Mouse (Mus musculus) megakaryocyte, embryonic 14.5 days (primary cell): ENCODE data around the gene Pygb. TPM values are rescaled to one million over a fixed set of nuclear protein-coding genes. Genes with fewer than 3 reads are reported as not detected.

Experiments used
- H3K27me3 ChIP-seq: replicated peaks from 2 replicates; pipeline ENCODE3; 2012; ENCODE audit warnings: inconsistent platforms
- H3K36me3 ChIP-seq: replicated peaks from 2 replicates; pipeline ENCODE3; 2012; ENCODE audit warnings: low read length, inconsistent platforms, mixed read lengths
- H3K4me1 ChIP-seq: 2 replicates; pipeline ENCODE4 v1.6.1; 2012; ENCODE audit warnings: inconsistent platforms
- H3K4me3 ChIP-seq: replicated peaks from 2 replicates; pipeline ENCODE3; 2012; ENCODE audit warnings: moderate library complexity, mild to moderate bottlenecking, inconsistent platforms
- H3K9me3 ChIP-seq: 2 replicates; pipeline ENCODE4 v1.6.1; 2012; ENCODE audit warnings: inconsistent platforms
- FLI1 ChIP-seq: IDR thresholded peaks from 2 replicates; pipeline ENCODE4 v1.6.1; 2012; ENCODE audit warnings: low read length, inconsistent platforms, mixed read lengths
- GATA1 ChIP-seq: IDR thresholded peaks from 3 replicates; pipeline ENCODE4 v1.6.1; 2012; ENCODE audit warnings: mixed read lengths, low read length, inconsistent platforms, borderline replicate concordance
- polyA plus RNA-seq: library from polyadenylated mRNA; stranded (reverse); fragments of >175 nt; gene quantifications from 2 replicates; pipeline ENCODE4 v1.2.3, GENCODE M21; 2012; ENCODE audit warnings: low replicate concordance; ENCODE audit not compliant: insufficient read depth

The Pygb gene
- polyA plus RNA-seq, 1 experiment = 43.3 TPM

GRCm38 (mm10) chr2:150859709-150860470 lies 73.4 kb downstream of the Pygb start:
- H3K9me3 ChIP-seq = no peaks in the 10 kb centered on the region
- H3K4me1 ChIP-seq = peaks cover 42% of the 10 kb centered on the region
- TF ChIP-seq GATA1 = no peak
- no peak for TF ChIP-seq FLI1
- H3K27me3 ChIP-seq = no peaks in the 10 kb centered on the region
- H3K36me3 ChIP-seq = peaks cover 36% of the 10 kb centered on the region
- no peak overlapping the region for H3K4me3 ChIP-seq

GRCm38 (mm10) chr2:150861128-150861527 lies 74.6 kb downstream of the Pygb start:
- Histone ChIP-seq H3K36me3 (peaks cover 24% of the 10 kb centered on the region), H3K4me3 (no peak overlapping the region), H3K4me1 (peaks cover 42% of the 10 kb centered on the region), H3K9me3 (no peaks in the 10 kb centered on the region), H3K27me3 (no peaks in the 10 kb centered on the region)
- TF ChIP-seq FLI1 (no peak), GATA1 (no peak)

GRCm38 (mm10) chr2:150867021-150867420 lies 80.5 kb downstream of the Pygb start:
- H3K4me1 ChIP-seq = peaks cover 62% of the 10 kb centered on the region

GRCm38 (mm10) chr2:150869446-150869845 lies 82.9 kb downstream of the Pygb start:
- H3K4me3 ChIP-seq = peak overlapping the region; percentile 75
- H3K36me3 ChIP-seq = peaks cover 16% of the 10 kb centered on the region
- H3K4me1 ChIP-seq = peaks cover 67% of the 10 kb centered on the region
- no peaks in the 10 kb centered on the region for H3K27me3 ChIP-seq
- no peaks in the 10 kb centered on the region for H3K9me3 ChIP-seq
- TF ChIP-seq GATA1 = no peak
- no peak for TF ChIP-seq FLI1

More at GRCm38 (mm10) chr2:150867021-150867420, 80.5 kb downstream of the Pygb start:
- peaks cover 14% of the 10 kb centered on the region for H3K36me3 ChIP-seq
- no peaks in the 10 kb centered on the region for H3K27me3 ChIP-seq
- no peaks in the 10 kb centered on the region for H3K9me3 ChIP-seq
- no peak overlapping the region for H3K4me3 ChIP-seq
- no peak for TF ChIP-seq FLI1
- TF ChIP-seq GATA1 = no peak

- H3K4me3 ChIP-seq = no peak overlapping the region
- peaks cover 69% of the 10 kb centered on the region for H3K4me1 ChIP-seq
- H3K9me3 ChIP-seq = no peaks in the 10 kb centered on the region
- H3K27me3 ChIP-seq = no peaks in the 10 kb centered on the region
- TF ChIP-seq FLI1 (no peak), GATA1 (no peak)
- peaks cover 33% of the 10 kb centered on the region for H3K36me3 ChIP-seq
Measured at GRCm38 (mm10) chr2:150874508-150874907, 88.0 kb downstream of the Pygb start.

GRCm38 (mm10) chr2:150875226-150875625 lies 88.7 kb downstream of the Pygb start:
- H3K4me1 ChIP-seq = peaks cover 62% of the 10 kb centered on the region
- peaks cover 30% of the 10 kb centered on the region for H3K36me3 ChIP-seq
- H3K27me3 ChIP-seq = no peaks in the 10 kb centered on the region
- no peak overlapping the region for H3K4me3 ChIP-seq
- no peak for TF ChIP-seq FLI1
- TF ChIP-seq GATA1 = no peak
- no peaks in the 10 kb centered on the region for H3K9me3 ChIP-seq

- TF ChIP-seq GATA1 (no peak), FLI1 (no peak)
- peaks cover 49% of the 10 kb centered on the region for H3K4me1 ChIP-seq
Measured at GRCm38 (mm10) chr2:150877561-150877960, 91.0 kb downstream of the Pygb start.

More at GRCm38 (mm10) chr2:150877561-150877960, 91.0 kb downstream of the Pygb start:
- H3K36me3 ChIP-seq = peaks cover 35% of the 10 kb centered on the region
- H3K27me3 ChIP-seq = no peaks in the 10 kb centered on the region
- no peak overlapping the region for H3K4me3 ChIP-seq
- H3K9me3 ChIP-seq = no peaks in the 10 kb centered on the region

Other genes with a start within 250 kb of the Pygb start
- gene Cst7, start 216.3 kb upstream of the Pygb start, polyA plus RNA-seq = 4.4 and 13.6 TPM in 2 replicates
- 29.0 and 66.7 TPM in 2 replicates for gene Apmap, start 178.2 kb upstream of the Pygb start, polyA plus RNA-seq
- 2.8 and 13.4 TPM in 2 replicates for gene Acss1, start 118.2 kb upstream of the Pygb start, polyA plus RNA-seq
- not detected in 2 replicates for gene Vsx1, start 97.4 kb upstream of the Pygb start, polyA plus RNA-seq
- 5.0 and 11.9 TPM in 2 replicates for gene Entpd6, start 37.7 kb upstream of the Pygb start, polyA plus RNA-seq
- gene Abhd12, start 118.0 kb downstream of the Pygb start, polyA plus RNA-seq = 41.0 and 139 TPM in 2 replicates
- 7.9 TPM in 1 of 2 replicates, not detected in the other for gene Gins1, start 118.7 kb downstream of the Pygb start, polyA plus RNA-seq